Mouse (Mus musculus) liver, embryonic 13.5 days (tissue): ENCODE data around the gene Hivep3. TPM values are rescaled to one million over a fixed set of nuclear protein-coding genes. Genes with fewer than 3 reads are reported as not detected.

Experiments
- ATAC-seq: fragments of 200-750 bp; cut with Nextera tagmentation; 2 replicates; pipeline ENCODE4 v1.8.0; 2017; ENCODE audit warnings: low read depth, mild to moderate bottlenecking, moderate number of reproducible peaks, moderate library complexity
- DNase-seq: peaks from one replicate; pipeline ENCODE4 v3.0.0; 2022
- H3K27ac ChIP-seq: fragments of 300-500 bp; sonication (generic); 2 replicates; pipeline ENCODE4 v1.5.1; 2015; ENCODE audit warnings: moderate library complexity, mild to moderate bottlenecking, inconsistent platforms
- H3K27me3 ChIP-seq: fragments of 300-500 bp; sonication (generic); 2 replicates; pipeline ENCODE4 v1.6.1; 2015; ENCODE audit warnings: mild to moderate bottlenecking, inconsistent platforms
- H3K36me3 ChIP-seq: fragments of 300-500 bp; sonication (generic); 2 replicates; pipeline ENCODE4 v1.6.1; 2015; ENCODE audit warnings: mild to moderate bottlenecking, inconsistent platforms
- H3K4me1 ChIP-seq: fragments of 300-500 bp; sonication (generic); replicated peaks from 2 replicates; pipeline ENCODE4 v1.6.1; 2015; ENCODE audit warnings: inconsistent platforms
- H3K4me2 ChIP-seq: fragments of 300-500 bp; sonication (generic); 2 replicates; pipeline ENCODE4 v1.6.1; 2015; ENCODE audit warnings: inconsistent platforms, mild to moderate bottlenecking, moderate library complexity
- H3K4me3 ChIP-seq: fragments of 300-500 bp; sonication (generic); replicated peaks from 2 replicates; pipeline ENCODE4 v1.5.1; 2015; ENCODE audit warnings: mild to moderate bottlenecking, inconsistent platforms
- H3K9ac ChIP-seq: fragments of 300-500 bp; sonication (generic); 2 replicates; pipeline ENCODE4 v1.6.1; 2015; ENCODE audit warnings: mild to moderate bottlenecking, inconsistent platforms
- H3K9me3 ChIP-seq: fragments of 300-500 bp; sonication (generic); replicated peaks from 2 replicates; pipeline ENCODE4 v1.6.1; 2016; ENCODE audit warnings: inconsistent platforms
- WGBS: fragments of 180-500 bp; shearing (Covaris S2); methylation state at CpG from one replicate; pipeline ENCODE4 v1.1.7; 2015; ENCODE audit not compliant: insufficient replicate concordance; 5-methylcytosine and 5-hydroxymethylcytosine counted together
- polyA plus RNA-seq: library from polyadenylated mRNA; unstranded; fragments of >200 nt; fragmentation: Nextera tagmentation; extraction: Ambion mirVana; gene quantifications from 2 replicates; pipeline ENCODE4 v1.2.1, GENCODE M21; 2015

The Hivep3 gene
- polyA plus RNA-seq, 1 experiment from 2014 or later = 2.1 TPM

GRCm38 (mm10) chr4:120091997-120092783, 358.6 kb downstream of the Hivep3 start:
- no peak overlapping the region for H3K27ac ChIP-seq
- H3K9me3 ChIP-seq = no peaks in the 10 kb centered on the region
- H3K9ac ChIP-seq = no peak overlapping the region
- H3K4me2 ChIP-seq = no peak overlapping the region
- H3K36me3 ChIP-seq = no peaks in the 10 kb centered on the region
- WGBS = 34% methylated on average over 1 of the region's 1 CpGs
- H3K27me3 ChIP-seq = no peaks in the 10 kb centered on the region
- H3K4me3 ChIP-seq = no peak overlapping the region
- no peaks in the 10 kb centered on the region for H3K4me1 ChIP-seq
- DNase-seq = no peak
- ATAC-seq = no peak

DNA sequence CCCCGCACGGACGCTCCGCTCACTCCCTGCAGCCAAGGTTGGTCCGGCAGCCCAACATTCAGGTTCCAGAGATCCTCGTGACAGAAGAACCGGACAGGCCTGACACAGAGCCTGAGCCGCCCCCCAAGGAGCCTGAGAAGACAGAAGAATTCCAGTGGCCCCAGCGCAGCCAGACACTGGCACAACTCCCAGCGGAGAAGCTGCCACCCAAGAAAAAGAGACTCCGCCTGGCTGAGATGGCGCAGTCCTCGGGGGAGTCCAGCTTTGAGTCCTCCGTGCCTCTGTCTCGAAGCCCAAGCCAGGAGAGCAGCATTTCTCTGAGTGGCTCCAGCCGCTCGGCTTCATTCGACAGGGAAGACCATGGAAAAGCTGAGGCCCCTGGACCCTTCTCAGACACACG, 363.4 kb downstream of the Hivep3 start:
- H3K4me3 ChIP-seq = no peak overlapping the region
- DNase-seq = no peak
- no peaks in the 10 kb centered on the region for H3K4me1 ChIP-seq
- ATAC-seq = no peak
- H3K9me3 ChIP-seq = peaks cover 3% of the 10 kb centered on the region; the same call in 1 of the 2 replicates
- WGBS = 79% methylated on average over 19 of the region's 19 CpGs
- H3K36me3 ChIP-seq = no peaks in the 10 kb centered on the region
- no peaks in the 10 kb centered on the region for H3K27me3 ChIP-seq
- no peak overlapping the region for H3K27ac ChIP-seq
- no peak overlapping the region for H3K4me2 ChIP-seq
- no peak overlapping the region for H3K9ac ChIP-seq

DNA sequence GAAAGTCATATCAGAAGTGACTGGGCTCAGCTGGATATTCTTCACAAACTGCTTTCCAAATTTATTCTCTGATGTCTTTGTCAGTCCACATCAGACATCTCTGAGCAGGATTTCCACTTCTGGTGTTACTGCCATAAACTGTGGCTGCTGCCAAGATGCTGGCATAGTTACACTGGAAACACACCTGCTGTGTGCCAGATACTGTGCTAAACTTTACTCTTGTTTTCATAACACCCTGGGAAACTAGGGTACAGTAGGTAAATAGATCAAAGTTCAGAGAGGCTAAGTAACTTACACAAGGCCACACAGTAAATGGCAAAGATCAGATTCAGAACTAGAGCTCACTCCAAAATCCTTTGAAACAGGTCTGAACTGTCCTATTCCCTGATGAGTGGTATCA, 367.6 kb downstream of the Hivep3 start:
- H3K4me1 ChIP-seq = no peaks in the 10 kb centered on the region
- no peak overlapping the region for H3K27ac ChIP-seq
- H3K9ac ChIP-seq = no peak overlapping the region
- peaks cover 3% of the 10 kb centered on the region; the same call in 1 of the 2 replicates for H3K9me3 ChIP-seq
- no peaks in the 10 kb centered on the region for H3K27me3 ChIP-seq
- no peak overlapping the region for H3K4me3 ChIP-seq
- no peaks in the 10 kb centered on the region for H3K36me3 ChIP-seq
- DNase-seq (no peak), ATAC-seq (no peak)
- no peak overlapping the region for H3K4me2 ChIP-seq

DNA sequence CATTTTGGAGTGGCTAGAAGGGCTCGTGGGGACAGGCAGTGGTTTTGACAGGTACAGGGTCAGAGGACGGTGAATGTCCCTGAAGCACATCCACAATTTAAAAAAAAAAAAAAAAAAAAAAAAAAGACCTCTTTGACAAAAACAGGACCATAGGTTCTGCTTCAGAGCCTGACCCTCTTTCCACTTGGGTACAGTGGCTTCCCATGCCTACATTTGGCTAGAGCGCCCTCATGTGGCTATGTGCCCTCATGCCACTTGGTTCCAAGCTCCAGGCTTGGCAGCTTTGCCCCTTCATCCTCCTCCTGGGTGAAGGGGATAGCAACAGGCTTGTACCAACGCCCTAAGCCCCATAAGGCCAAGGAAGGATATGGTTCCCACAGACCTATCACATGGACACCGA, 371.0 kb downstream of the Hivep3 start:
- no peak overlapping the region for H3K4me3 ChIP-seq
- no peak overlapping the region for H3K4me2 ChIP-seq
- H3K27ac ChIP-seq = no peak overlapping the region
- WGBS = 46% methylated on average over 5 of the region's 5 CpGs
- DNase-seq = no peak
- H3K36me3 ChIP-seq = no peaks in the 10 kb centered on the region
- H3K27me3 ChIP-seq = no peaks in the 10 kb centered on the region
- ATAC-seq = no peak
- H3K9ac ChIP-seq = no peak overlapping the region
- H3K9me3 ChIP-seq = no peaks in the 10 kb centered on the region
- H3K4me1 ChIP-seq = no peaks in the 10 kb centered on the region

DNA sequence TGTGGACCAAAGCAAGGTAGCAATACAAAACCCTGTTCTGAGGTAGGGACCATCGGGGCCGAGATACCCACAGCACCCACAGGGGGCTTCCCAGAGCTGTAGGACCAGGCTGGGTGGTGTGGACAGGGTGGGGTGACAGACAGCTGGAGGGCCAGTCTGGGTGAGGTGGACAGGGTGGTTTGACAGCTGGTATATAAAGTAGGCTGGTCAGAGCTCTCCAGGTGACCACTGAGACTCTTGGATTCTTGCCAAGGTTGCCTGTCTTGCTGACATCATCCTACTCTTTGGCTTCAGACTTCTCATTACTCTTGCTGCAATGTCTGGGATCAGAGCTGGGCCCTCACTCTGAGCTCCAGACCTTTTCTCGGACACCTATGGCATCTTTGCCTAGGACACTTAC, 372.8 kb downstream of the Hivep3 start:
- ATAC-seq = no peak

DNA sequence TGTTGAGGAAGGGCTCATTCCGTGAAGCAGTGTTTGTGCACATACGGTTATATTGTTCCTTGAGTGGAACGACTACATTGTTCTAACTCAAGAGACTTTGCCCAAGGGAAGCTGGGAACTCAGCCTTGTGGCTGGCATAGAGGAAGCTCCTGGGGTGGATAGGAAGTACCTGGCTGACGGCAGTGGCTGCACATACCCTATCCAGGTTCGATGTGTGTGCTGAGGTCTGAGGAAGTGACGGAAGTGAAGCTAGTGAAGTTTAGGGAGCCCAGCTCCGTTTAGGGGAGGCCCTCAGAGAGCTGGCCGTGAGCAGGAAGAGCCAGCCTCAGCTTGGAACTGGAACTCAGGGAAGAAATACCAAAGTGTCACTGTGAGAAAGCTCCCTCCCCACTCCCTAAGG, 374.2 kb downstream of the Hivep3 start:
- H3K27me3 ChIP-seq = no peaks in the 10 kb centered on the region
- WGBS = 42% methylated on average over 8 of the region's 8 CpGs
- H3K9me3 ChIP-seq = no peaks in the 10 kb centered on the region
- no peak overlapping the region for H3K9ac ChIP-seq
- H3K27ac ChIP-seq = no peak overlapping the region
- ATAC-seq = no peak
- no peaks in the 10 kb centered on the region for H3K36me3 ChIP-seq
- no peak overlapping the region for H3K4me2 ChIP-seq
- no peak for DNase-seq
- no peaks in the 10 kb centered on the region for H3K4me1 ChIP-seq
- no peak overlapping the region for H3K4me3 ChIP-seq

More for the DNA sequence above, 372.8 kb downstream of the Hivep3 start:
- WGBS = 76% methylated on average over 3 of the region's 3 CpGs
- no peaks in the 10 kb centered on the region for H3K9me3 ChIP-seq
- H3K27me3 ChIP-seq = no peaks in the 10 kb centered on the region
- no peak overlapping the region for H3K4me3 ChIP-seq
- H3K9ac ChIP-seq = no peak overlapping the region
- no peak overlapping the region for H3K27ac ChIP-seq
- no peaks in the 10 kb centered on the region for H3K4me1 ChIP-seq
- H3K4me2 ChIP-seq = no peak overlapping the region
- no peak for DNase-seq
- H3K36me3 ChIP-seq = no peaks in the 10 kb centered on the region

DNA sequence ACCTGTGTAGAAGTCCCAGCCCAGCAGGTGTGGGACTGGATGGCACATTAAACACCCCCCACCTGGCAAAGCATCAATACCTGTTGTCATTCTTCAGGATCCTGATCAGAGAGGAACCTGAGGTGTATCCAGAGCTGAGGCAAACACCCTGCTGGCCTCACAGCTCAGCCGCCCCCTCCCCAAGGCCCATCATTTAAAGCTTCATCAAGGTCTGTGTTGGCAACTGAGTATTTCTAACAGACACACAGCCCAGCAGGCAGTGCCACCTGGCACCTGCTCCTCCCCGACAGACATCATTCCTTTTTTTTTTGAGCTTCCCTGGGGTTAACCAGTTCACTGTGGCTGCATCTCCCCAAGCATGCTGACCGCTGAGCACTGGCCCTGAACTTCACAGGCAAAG, 381.9 kb downstream of the Hivep3 start:
- no peak overlapping the region for H3K4me2 ChIP-seq
- H3K9me3 ChIP-seq = no peaks in the 10 kb centered on the region
- no peak overlapping the region for H3K9ac ChIP-seq
- H3K27me3 ChIP-seq = no peaks in the 10 kb centered on the region
- WGBS = 81% methylated on average over 3 of the region's 3 CpGs
- no peak overlapping the region for H3K27ac ChIP-seq
- H3K4me1 ChIP-seq = no peaks in the 10 kb centered on the region
- no peaks in the 10 kb centered on the region for H3K36me3 ChIP-seq
- H3K4me3 ChIP-seq = no peak overlapping the region
- no peak for ATAC-seq
- DNase-seq = no peak

DNA sequence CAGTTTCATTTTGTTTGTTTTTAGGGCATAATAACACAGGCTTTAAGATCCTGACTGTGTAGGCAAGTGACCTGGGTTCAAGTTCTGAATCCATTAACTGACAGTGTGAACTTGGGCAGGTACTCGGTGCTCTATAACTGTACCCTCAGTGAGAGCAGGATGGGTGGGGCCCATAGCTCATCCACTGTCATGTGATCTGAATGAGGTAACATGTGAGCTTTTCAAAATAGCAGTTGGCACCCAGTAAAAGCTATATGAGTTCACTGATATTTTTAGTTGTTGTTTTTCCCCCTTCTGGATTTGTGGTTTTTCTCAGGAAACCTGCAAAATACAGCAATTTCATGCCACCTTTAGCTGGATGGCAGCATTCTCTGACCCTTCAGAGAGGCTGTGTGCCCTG, 382.7 kb downstream of the Hivep3 start:
- Histone ChIP-seq H3K4me2 (no peak overlapping the region), H3K4me1 (no peaks in the 10 kb centered on the region), H3K36me3 (no peaks in the 10 kb centered on the region), H3K9me3 (no peaks in the 10 kb centered on the region), H3K9ac (no peak overlapping the region), H3K27me3 (no peaks in the 10 kb centered on the region), H3K27ac (no peak overlapping the region), H3K4me3 (no peak overlapping the region)
- DNase-seq (no peak), ATAC-seq (no peak)
- WGBS = 61% methylated on average over 1 of the region's 1 CpGs

- Histone ChIP-seq H3K9ac (no peak overlapping the region), H3K4me1 (no peaks in the 10 kb centered on the region), H3K9me3 (no peaks in the 10 kb centered on the region), H3K36me3 (no peaks in the 10 kb centered on the region), H3K4me3 (no peak overlapping the region), H3K27me3 (no peaks in the 10 kb centered on the region), H3K27ac (no peak overlapping the region), H3K4me2 (no peak overlapping the region)
- ATAC-seq = no peak
- 25% methylated on average over 8 of the region's 8 CpGs for WGBS
- DNase-seq = no peak
These were observed 386.7 kb downstream of the Hivep3 start for GRCm38 (mm10) chr4:120120276-120120675.

- ATAC-seq = no peak
- Histone ChIP-seq H3K4me2 (no peak overlapping the region), H3K27ac (no peak overlapping the region), H3K9ac (no peak overlapping the region), H3K4me1 (no peaks in the 10 kb centered on the region), H3K36me3 (no peaks in the 10 kb centered on the region), H3K4me3 (no peak overlapping the region), H3K9me3 (no peaks in the 10 kb centered on the region), H3K27me3 (no peaks in the 10 kb centered on the region)
- DNase-seq = no peak
- WGBS = 50% methylated on average over 6 of the region's 6 CpGs
These were observed 391.1 kb downstream of the Hivep3 start for GRCm38 (mm10) chr4:120124656-120125055.

- no peaks in the 10 kb centered on the region for H3K27me3 ChIP-seq
- no peak for ATAC-seq
- no peak for DNase-seq
These were observed 392.5 kb downstream of the Hivep3 start for GRCm38 (mm10) chr4:120126047-120126446.

GRCm38 (mm10) chr4:120127333-120127732, 393.7 kb downstream of the Hivep3 start:
- Histone ChIP-seq H3K27ac (no peak overlapping the region), H3K4me3 (no peak overlapping the region), H3K27me3 (no peaks in the 10 kb centered on the region), H3K36me3 (no peaks in the 10 kb centered on the region), H3K9ac (no peak overlapping the region), H3K4me2 (no peak overlapping the region), H3K9me3 (no peaks in the 10 kb centered on the region), H3K4me1 (no peaks in the 10 kb centered on the region)
- DNase-seq (no peak), ATAC-seq (no peak)
- 61% methylated on average over 3 of the region's 3 CpGs for WGBS

More at GRCm38 (mm10) chr4:120126047-120126446, 392.5 kb downstream of the Hivep3 start:
- no peaks in the 10 kb centered on the region for H3K9me3 ChIP-seq
- no peak overlapping the region for H3K9ac ChIP-seq
- no peak overlapping the region for H3K27ac ChIP-seq
- WGBS = 77% methylated on average over 6 of the region's 6 CpGs
- no peak overlapping the region for H3K4me3 ChIP-seq
- H3K4me2 ChIP-seq = no peak overlapping the region
- no peaks in the 10 kb centered on the region for H3K36me3 ChIP-seq
- H3K4me1 ChIP-seq = no peaks in the 10 kb centered on the region
